Mouse (Mus musculus) CH12.LX (cell line): ENCODE measurements around the gene Ptgis. TPM values are rescaled to one million over a fixed set of nuclear protein-coding genes. Genes with fewer than 3 reads are reported as not detected.
A peak's percentile ranks its signal among the peaks of the same experiment; 100 is the strongest.

Experiments used
- DNase-seq: peaks from one replicate; pipeline ENCODE4 v3.0.0-alpha.2; 2013; ENCODE audit errors: extremely low read depth
- H3K27ac ChIP-seq: 2 replicates; pipeline ENCODE4 v1.5.1; 2012; ENCODE audit warnings: low read depth, mild to moderate bottlenecking, control low read depth, moderate library complexity; ENCODE audit not compliant: insufficient read depth
- H3K27me3 ChIP-seq: replicated peaks from 2 replicates; pipeline ENCODE3; 2012; ENCODE audit warnings: inconsistent platforms
- H3K36me3 ChIP-seq, 2 experiments: replicated peaks in 1 of 2; 2 replicates each; pipeline versions ENCODE3 to v1.6.1; 2012; ENCODE audit warnings: inconsistent platforms in 1 of 2, low read length in 1 of 2, mild to moderate bottlenecking in 1 of 2, mixed read lengths in 1 of 2, moderate library complexity in 1 of 2; ENCODE audit not compliant: control insufficient read depth in 1 of 2, insufficient read depth in 1 of 2
- H3K4me1 ChIP-seq, 2 experiments: 2 replicates each; pipeline ENCODE4 v1.6.1; 2012; ENCODE audit warnings: inconsistent platforms in 1 of 2, moderate library complexity in 1 of 2; ENCODE audit not compliant: insufficient read depth in 2 of 2, control insufficient read depth in 1 of 2
- H3K4me2 ChIP-seq: 2 replicates; pipeline ENCODE4 v1.6.1; 2012; ENCODE audit warnings: low read depth, mild to moderate bottlenecking, control low read depth; ENCODE audit not compliant: poor library complexity, insufficient read depth, severe bottlenecking
- H3K4me3 ChIP-seq, 3 experiments: fragments of 150-350 bp in 1 of 3; sonication (generic) in 1 of 3; replicated peaks in 1 of 3; 2 replicates each; pipeline versions ENCODE3 to v1.5.1; 2011 to 2012; ENCODE audit warnings: low read depth in 2 of 3, low read length in 2 of 3, mild to moderate bottlenecking in 2 of 3, moderate library complexity in 2 of 3, control low read depth in 1 of 3, improper control_type of control experiment in 1 of 3, inconsistent platforms in 1 of 3, mixed read lengths in 1 of 3; ENCODE audit not compliant: poor library complexity in 1 of 3
- H3K79me2 ChIP-seq: replicated peaks from 2 replicates; pipeline ENCODE4 v1.6.1; 2012; ENCODE audit warnings: mild to moderate bottlenecking, moderate library complexity; ENCODE audit not compliant: control insufficient read depth, poor library complexity, insufficient read depth, severe bottlenecking; ENCODE audit errors: extremely low read depth
- H3K9ac ChIP-seq: 2 replicates; pipeline ENCODE4 v1.6.1; 2012; ENCODE audit warnings: low read depth, mild to moderate bottlenecking, control low read depth, moderate library complexity; ENCODE audit not compliant: insufficient read depth
- H3K9me3 ChIP-seq: replicated peaks from 2 replicates; pipeline ENCODE3; 2012; ENCODE audit warnings: low read length, inconsistent platforms, mixed read lengths
- BHLHE40 ChIP-seq: IDR thresholded peaks from 2 replicates; pipeline ENCODE4 v1.6.1; 2011; ENCODE audit warnings: mild to moderate bottlenecking, low read depth, low read length, improper control_type of control experiment
- CHD1 ChIP-seq: IDR thresholded peaks from 2 replicates; pipeline ENCODE4 v1.6.1; 2012; ENCODE audit warnings: low read depth, low read length, improper control_type of control experiment, inconsistent platforms
- CTCF ChIP-seq, 2 experiments: IDR thresholded peaks in 1 of 2; conservative IDR thresholded peaks in 1 of 2; 2 replicates each; pipeline ENCODE4 v1.5.1; 2011 to 2012; ENCODE audit warnings: low read depth in 2 of 2, low read length in 2 of 2, improper control_type of control experiment in 1 of 2, inconsistent platforms in 1 of 2, mild to moderate bottlenecking in 1 of 2, moderate library complexity in 1 of 2
- ELF1 ChIP-seq: IDR thresholded peaks from 2 replicates; pipeline ENCODE4 v1.6.1; 2014; ENCODE audit warnings: low read depth, mild to moderate bottlenecking, inconsistent platforms, low read length, improper control_type of control experiment
- ETS1 ChIP-seq: conservative IDR thresholded peaks from 2 replicates; pipeline ENCODE4 v1.6.1; 2012; ENCODE audit warnings: low read depth, mild to moderate bottlenecking, inconsistent platforms, low read length, improper control_type of control experiment, moderate library complexity
- GABPA ChIP-seq: IDR thresholded peaks from 2 replicates; pipeline ENCODE4 v1.6.1; 2012; ENCODE audit warnings: low read depth, low read length, improper control_type of control experiment, inconsistent platforms; ENCODE audit not compliant: insufficient replicate concordance
- IRF4 ChIP-seq: IDR thresholded peaks from 2 replicates; pipeline ENCODE4 v1.6.1; 2014; ENCODE audit warnings: low read depth, mild to moderate bottlenecking, inconsistent platforms, low read length, improper control_type of control experiment
- JUN ChIP-seq: IDR thresholded peaks from 2 replicates; pipeline ENCODE4 v1.6.1; 2011; ENCODE audit warnings: low read depth, mild to moderate bottlenecking, low read length, improper control_type of control experiment, moderate library complexity; ENCODE audit not compliant: insufficient read depth
- MAFK ChIP-seq: IDR thresholded peaks from 2 replicates; pipeline ENCODE4 v1.6.1; 2011; ENCODE audit warnings: low read length, improper control_type of control experiment; ENCODE audit not compliant: insufficient replicate concordance
- MAZ ChIP-seq: IDR thresholded peaks from 2 replicates; pipeline ENCODE4 v1.6.1; 2012; ENCODE audit warnings: low read depth, mild to moderate bottlenecking, inconsistent platforms, low read length, improper control_type of control experiment, moderate library complexity
- MXI1 ChIP-seq: IDR thresholded peaks from 2 replicates; pipeline ENCODE4 v1.6.1; 2011; ENCODE audit warnings: mild to moderate bottlenecking, low read depth, low read length, improper control_type of control experiment
- MYC ChIP-seq: IDR thresholded peaks from 2 replicates; pipeline ENCODE4 v1.6.1; 2011; ENCODE audit warnings: low read depth, mild to moderate bottlenecking, improper control_type of control experiment, low read length
- NRF1 ChIP-seq: IDR thresholded peaks from 2 replicates; pipeline ENCODE4 v1.6.1; 2014; ENCODE audit warnings: low read depth, mild to moderate bottlenecking, inconsistent platforms, low read length, improper control_type of control experiment, moderate library complexity
- PAX5 ChIP-seq: IDR thresholded peaks from 2 replicates; pipeline ENCODE4 v1.6.1; 2012; ENCODE audit warnings: low read length, inconsistent platforms, mixed read lengths
- POLR2AphosphoS2 ChIP-seq: IDR thresholded peaks from 2 replicates; pipeline ENCODE4 v1.6.1; 2011; ENCODE audit warnings: low read depth, low read length, improper control_type of control experiment
- RAD21 ChIP-seq: IDR thresholded peaks from 2 replicates; pipeline ENCODE4 v1.6.1; 2011; ENCODE audit warnings: low read depth, mild to moderate bottlenecking, low read length, improper control_type of control experiment, moderate library complexity
- SIN3A ChIP-seq: IDR thresholded peaks from 2 replicates; pipeline ENCODE4 v1.6.1; 2012; ENCODE audit warnings: low read length, improper control_type of control experiment, inconsistent platforms
- SMC3 ChIP-seq: IDR thresholded peaks from 2 replicates; pipeline ENCODE4 v1.6.1; 2011; ENCODE audit warnings: low read depth, low read length, improper control_type of control experiment
- TCF12 ChIP-seq: IDR thresholded peaks from 2 replicates; pipeline ENCODE4 v1.6.1; 2014; ENCODE audit warnings: low read depth, mild to moderate bottlenecking, inconsistent platforms, low read length, improper control_type of control experiment
- USF1 ChIP-seq: IDR thresholded peaks from 2 replicates; pipeline ENCODE4 v1.6.1; 2014; ENCODE audit warnings: low read depth, mild to moderate bottlenecking, inconsistent platforms, low read length, improper control_type of control experiment
- USF2 ChIP-seq: conservative IDR thresholded peaks from 2 replicates; pipeline ENCODE4 v1.6.1; 2011; ENCODE audit warnings: low read depth, low read length, improper control_type of control experiment
- ZC3H11A ChIP-seq: IDR thresholded peaks from 2 replicates; pipeline ENCODE4 v1.6.1; 2012; ENCODE audit warnings: low read depth, mild to moderate bottlenecking, inconsistent platforms, low read length, improper control_type of control experiment
- ZMIZ1 ChIP-seq: IDR thresholded peaks from 2 replicates; pipeline ENCODE4 v1.6.1; 2012; ENCODE audit warnings: low read depth, mild to moderate bottlenecking, inconsistent platforms, low read length, improper control_type of control experiment
- ZNF384 ChIP-seq: IDR thresholded peaks from 2 replicates; pipeline ENCODE4 v1.6.1; 2012; ENCODE audit warnings: low read depth, low read length, improper control_type of control experiment, inconsistent platforms
- dilution Hi-C: fragments of 300-500 bp; cut with MboI; formaldehyde crosslinking; loops from 2 replicates; pipeline ENCODE4 v1.14.3; 2020; ENCODE audit warnings: low sequenced_read_pairs; ENCODE audit not compliant: extremely low pct_unique_long_range_greater_than_20kb, extremely low pct_ligation_motif_present
- in situ Hi-C: fragments of 300-500 bp; cut with MboI; formaldehyde crosslinking; loops from 3 replicates; pipeline ENCODE4 v1.14.3; 2019; ENCODE audit warnings: low sequenced_read_pairs, low pct_ligation_motif_present, low pct_unique_long_range_greater_than_20kb, mixed read lengths
- polyA plus RNA-seq: library from polyadenylated mRNA; unstranded; fragments of >175 nt; gene quantifications from 2 replicates; pipeline ENCODE4 v1.2.1, GENCODE M21; 2012; ENCODE audit warnings: low read depth; ENCODE audit not compliant: insufficient read length
- total RNA-seq, 2 experiments: library from RNA; depleted of rRNA; stranded (reverse); fragments of 300-350 nt in 1 of 2; fragments of >200 nt in 1 of 2; gene quantifications; 2 replicates each; pipeline ENCODE4 v1.2.3; 2012 to 2014

Ptgis gene
- total and polyA plus RNA-seq, 3 experiments = 7.0 to 15.9 (median 13.4) TPM

DNA sequence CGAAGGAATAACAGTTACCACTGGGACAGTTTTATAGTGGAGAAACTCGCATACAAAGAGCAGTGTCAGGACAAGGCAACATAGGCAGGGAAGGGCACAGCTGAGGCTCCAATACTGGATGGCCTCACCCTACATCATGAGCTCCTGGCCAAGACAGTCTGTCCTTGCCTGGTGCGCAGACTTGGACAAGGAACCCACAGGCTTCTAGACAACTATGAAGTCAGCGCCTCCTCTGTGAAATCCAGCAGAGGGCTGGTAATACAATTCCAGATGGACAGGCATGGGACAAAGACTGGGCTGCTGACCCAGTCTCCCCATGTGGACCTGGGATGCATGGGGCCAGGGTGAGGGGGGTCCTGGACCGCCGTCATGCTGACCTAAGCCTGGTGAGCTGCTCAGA lies 16.2 kb downstream of the Ptgis start:
- no peak overlapping the region for H3K4me3 ChIP-seq
- peaks cover 0 to 20% of the 10 kb centered on the region in 2 experiments for H3K36me3 ChIP-seq
- no peak overlapping the region for H3K9ac ChIP-seq
- peaks cover 0 to 23% of the 10 kb centered on the region in 2 experiments; a peak in 2 of 4 replicates for H3K4me1 ChIP-seq
- no peak for DNase-seq
- peaks cover 16% of the 10 kb centered on the region for H3K27me3 ChIP-seq
- H3K4me2 ChIP-seq = no peak overlapping the region
- no peaks in the 10 kb centered on the region for H3K9me3 ChIP-seq
- TF ChIP-seq ELF1 (no peak), MAFK (no peak), IRF4 (no peak), ZNF384 (no peak), USF1 (no peak), MXI1 (no peak), POLR2AphosphoS2 (no peak), NRF1 (no peak), SIN3A (no peak), MAZ (no peak), CHD1 (no peak), GABPA (no peak), PAX5 (no peak), MYC (no peak), SMC3 (no peak), USF2 (no peak), ETS1 (no peak), RAD21 (no peak), ZMIZ1 (no peak)
- TF ChIP-seq, all 38 proteins: peak for 0
- in situ Hi-C loops (loop anchor here (5.0 kb wide), 1 partner anchor 53 kb away; no protein-coding TSS in a partner anchor), dilution Hi-C loops (no loop called here)
- Histone ChIP-seq H3K79me2 (no peaks in the 10 kb centered on the region), H3K27ac (no peak overlapping the region)

DNA sequence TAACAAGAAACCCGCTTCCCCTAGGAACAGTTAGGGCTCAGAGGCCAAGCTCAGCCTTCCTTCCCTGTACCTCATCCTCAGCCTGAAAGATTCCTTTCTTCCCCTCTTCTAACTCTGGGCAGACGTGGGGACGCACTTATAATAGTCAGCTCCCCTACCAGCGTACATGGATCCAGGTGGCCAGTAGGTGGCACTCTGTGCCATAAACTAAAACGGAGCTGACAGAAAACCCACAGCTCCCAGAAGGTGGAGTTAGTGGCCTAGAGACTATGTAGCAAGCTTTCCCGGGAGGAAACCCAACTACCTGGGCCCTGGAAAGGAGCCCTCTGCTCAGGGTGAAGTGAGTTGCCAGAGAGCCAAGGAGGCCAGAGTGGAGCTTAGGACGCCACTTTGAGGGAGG lies 18.3 kb downstream of the Ptgis start:
- Histone ChIP-seq H3K79me2 (no peaks in the 10 kb centered on the region), H3K9me3 (no peaks in the 10 kb centered on the region), H3K27ac (no peak overlapping the region), H3K27me3 (peaks cover 5% of the 10 kb centered on the region), H3K4me2 (peak overlapping the region; percentile 48; the same call in 1 of the 2 replicates), H3K9ac (no peak overlapping the region), H3K36me3 (peaks cover 3 to 32% of the 10 kb centered on the region in 2 experiments), H3K4me1 (peaks cover 2 to 25% of the 10 kb centered on the region in 2 experiments; a peak in 2 of 4 replicates), H3K4me3 (peak overlapping the region in 2 of 3 experiments; percentile 64 to 66)
- in situ Hi-C loops = loop anchor here (5.0 kb wide), 1 partner anchor 55 kb away; no protein-coding TSS in a partner anchor
- dilution Hi-C loops = no loop called here
- peak; percentile 62 to 99; a peak in 3 of 4 replicates for TF ChIP-seq CTCF (conservative IDR thresholded peaks at IDR 0.05 in 1 of 2, IDR thresholded peaks at IDR 0.05 in 1 of 2; ENCODE audit: low read depth in 2 of 2, low read length in 2 of 2)
- TF ChIP-seq ZC3H11A = peak; percentile 65
- TF ChIP-seq CHD1 = no peak
- no peak for TF ChIP-seq TCF12
- TF ChIP-seq SIN3A = no peak
- TF ChIP-seq BHLHE40 = no peak
- TF ChIP-seq RAD21 = peak; percentile 93
- no peak for TF ChIP-seq NRF1
- TF ChIP-seq SMC3 = peak; percentile 91
- no peak for TF ChIP-seq JUN
- DNase-seq = peak; percentile 86
